Mouse (Mus musculus) testis, adult 2 months (tissue): ENCODE results near the gene 4933406M09Rik. TPM values are rescaled to one million over a fixed set of nuclear protein-coding genes. Genes with fewer than 3 reads are reported as not detected.
A peak's percentile ranks its signal among the peaks of the same experiment; 100 is the strongest.

Source experiments
- H3K27ac ChIP-seq: fragments of 200-500 bp; 2 replicates; pipeline ENCODE4 v1.5.1; 2012; ENCODE audit warnings: low read depth, low read length; ENCODE audit not compliant: control insufficient read depth, insufficient read depth
- H3K27me3 ChIP-seq: fragments of 200-500 bp; 2 replicates; pipeline ENCODE4 v1.6.1; 2012; ENCODE audit warnings: mild to moderate bottlenecking, low read length, moderate library complexity; ENCODE audit not compliant: control insufficient read depth, insufficient read depth
- H3K36me3 ChIP-seq: fragments of 200-500 bp; 2 replicates; pipeline ENCODE4 v1.6.1; 2012; ENCODE audit warnings: mild to moderate bottlenecking, low read length; ENCODE audit not compliant: control insufficient read depth, insufficient read depth
- H3K4me1 ChIP-seq: fragments of 200-500 bp; 2 replicates; pipeline ENCODE4 v1.6.1; 2012; ENCODE audit warnings: low read length; ENCODE audit not compliant: control insufficient read depth, insufficient read depth
- H3K4me3 ChIP-seq: fragments of 200-500 bp; 2 replicates; pipeline ENCODE4 v1.5.1; 2012; ENCODE audit warnings: low read depth, mild to moderate bottlenecking, low read length, moderate library complexity, mixed read lengths; ENCODE audit not compliant: control insufficient read depth
- CTCF ChIP-seq: fragments of 200-500 bp; IDR thresholded peaks from 2 replicates; pipeline ENCODE4 v1.5.1; 2012; ENCODE audit warnings: low read depth, mild to moderate bottlenecking, inconsistent platforms, low read length, moderate library complexity; ENCODE audit not compliant: control insufficient read depth, insufficient read depth, insufficient replicate concordance
- POLR2A ChIP-seq: fragments of 200-500 bp; IDR thresholded peaks from 2 replicates; pipeline ENCODE4 v1.6.1; 2012; ENCODE audit warnings: low read depth, mild to moderate bottlenecking, inconsistent platforms, low read length, moderate library complexity; ENCODE audit not compliant: control insufficient read depth
- polyA plus RNA-seq: library from polyadenylated mRNA; depleted of rRNA; stranded (reverse); fragments of >200 nt; gene quantifications from 2 replicates; pipeline ENCODE4 v1.2.3, GENCODE M21; 2012

4933406M09Rik gene
- polyA plus RNA-seq, 1 experiment = 57.0 TPM

DNA sequence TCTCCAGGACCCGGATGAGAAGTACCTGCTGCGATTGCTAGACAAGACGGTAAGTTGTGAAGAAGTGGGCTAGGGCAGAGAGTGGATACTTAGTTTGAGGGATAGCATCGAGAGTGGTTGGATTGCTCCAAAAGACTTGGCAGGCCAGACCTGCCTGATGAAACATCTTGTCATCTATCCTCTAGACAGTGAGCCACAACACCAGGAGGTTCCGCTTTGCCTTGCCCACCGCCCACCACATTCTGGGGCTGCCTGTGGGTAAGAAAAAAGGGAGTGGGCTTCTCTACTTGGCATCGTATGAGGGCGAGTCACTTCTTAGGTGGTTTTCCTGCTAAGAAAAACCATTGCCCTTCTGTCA lies 20.7 kb downstream of the 4933406M09Rik start:
- no peak; the same call in 1 of the 2 replicates for TF ChIP-seq POLR2A
- no peak for TF ChIP-seq CTCF
- Histone ChIP-seq H3K4me3 (peak overlapping the region; percentile 92), H3K4me1 (peaks cover 4% of the 10 kb centered on the region), H3K27ac (peak overlapping the region; percentile 69), H3K36me3 (no peaks in the 10 kb centered on the region), H3K27me3 (no peaks in the 10 kb centered on the region)

DNA sequence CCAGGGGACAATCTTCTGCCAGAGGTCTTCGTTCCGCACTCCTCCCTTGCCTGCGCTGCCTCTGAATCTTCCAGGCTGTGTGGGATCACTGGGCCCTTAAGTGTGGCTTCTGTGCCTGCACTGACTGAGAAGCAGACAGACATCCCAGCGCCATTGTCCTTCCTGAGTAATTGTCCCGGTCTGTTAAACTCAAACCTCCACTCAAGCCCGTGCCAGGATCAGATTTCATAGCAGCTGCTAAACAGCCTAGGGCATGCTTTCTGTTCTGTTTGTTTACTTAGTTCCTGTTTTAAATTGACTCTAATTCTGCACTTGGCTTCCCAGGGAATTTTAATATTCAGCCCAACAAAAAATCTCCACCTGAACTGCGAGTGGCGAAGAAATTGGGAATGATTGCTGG lies 22.3 kb downstream of the 4933406M09Rik start:
- H3K36me3 ChIP-seq = no peaks in the 10 kb centered on the region
- H3K27ac ChIP-seq = no peak overlapping the region
- peaks cover 4% of the 10 kb centered on the region for H3K4me1 ChIP-seq
- H3K4me3 ChIP-seq = no peak overlapping the region
- no peaks in the 10 kb centered on the region for H3K27me3 ChIP-seq
- TF ChIP-seq CTCF (no peak), POLR2A (no peak)

DNA sequence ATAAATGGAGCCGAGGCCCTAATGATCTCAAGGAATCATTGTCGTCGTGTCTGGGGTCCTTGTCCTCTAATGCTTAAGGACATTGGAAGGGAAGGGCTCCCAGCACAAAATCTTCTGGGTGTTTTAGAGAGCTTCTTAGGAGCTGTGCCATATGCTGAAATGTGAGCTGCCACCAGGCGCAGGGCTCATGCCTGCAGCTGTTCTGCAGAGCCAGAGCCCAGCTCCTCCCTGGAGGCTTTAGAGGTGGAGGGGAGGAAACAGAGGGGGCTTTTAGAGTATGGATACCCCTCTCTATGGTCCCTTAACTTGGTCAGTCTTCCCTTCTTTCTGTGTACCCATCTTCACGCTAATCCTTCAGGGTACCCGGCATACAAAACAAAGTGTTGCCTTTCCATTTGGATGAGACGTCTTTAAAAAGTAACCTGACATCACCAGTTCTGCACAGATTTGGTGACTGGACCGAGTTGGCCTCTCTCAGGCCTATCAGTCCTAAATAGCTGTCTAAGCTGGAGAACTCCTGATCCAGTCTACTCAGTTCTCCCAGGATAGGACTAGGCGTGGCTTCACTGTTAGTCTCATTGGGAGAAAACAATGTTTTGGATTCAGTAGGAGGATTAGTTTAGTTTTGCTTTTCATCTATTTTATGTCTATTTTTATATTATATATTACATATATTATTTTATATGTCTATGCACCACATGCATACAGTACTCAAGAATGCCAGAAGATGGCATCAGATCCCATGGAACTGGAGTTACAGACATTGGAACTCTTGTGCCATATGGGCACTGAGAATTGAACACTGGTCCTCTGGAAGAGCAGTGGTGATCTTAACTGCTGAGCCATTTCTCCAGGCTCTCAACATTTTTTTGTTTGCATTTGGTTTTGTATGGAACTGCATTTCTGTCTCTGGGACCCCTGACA lies 26.2 kb downstream of the 4933406M09Rik start:
- H3K4me3 ChIP-seq = no peak overlapping the region
- peaks cover 2% of the 10 kb centered on the region for H3K4me1 ChIP-seq
- TF ChIP-seq CTCF = no peak
- TF ChIP-seq POLR2A = no peak
- H3K36me3 ChIP-seq = no peaks in the 10 kb centered on the region
- H3K27me3 ChIP-seq = no peaks in the 10 kb centered on the region
- peak overlapping the region; percentile 45; the same call in 1 of the 2 replicates for H3K27ac ChIP-seq

DNA sequence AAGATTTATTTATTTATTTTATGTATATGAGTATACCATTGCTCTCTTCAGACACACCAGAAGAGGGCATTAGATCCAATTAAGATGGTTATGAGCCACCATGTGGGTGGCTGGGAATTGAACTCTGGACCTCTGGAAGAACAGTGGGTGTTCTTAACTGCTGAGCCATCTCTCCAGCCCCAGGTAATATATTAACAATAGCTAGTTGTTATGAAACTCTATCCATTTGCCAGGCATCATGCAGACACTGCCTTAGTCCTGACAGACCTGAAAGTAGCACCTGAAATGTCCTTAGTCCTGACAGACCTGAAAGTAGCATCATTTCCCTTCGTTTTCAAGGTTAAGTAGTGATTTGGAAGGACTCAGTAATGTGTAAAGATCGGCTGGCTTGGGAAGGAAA lies 28.3 kb downstream of the 4933406M09Rik start:
- Histone ChIP-seq H3K27me3 (no peaks in the 10 kb centered on the region), H3K36me3 (no peaks in the 10 kb centered on the region), H3K27ac (no peak overlapping the region), H3K4me3 (no peak overlapping the region), H3K4me1 (peaks cover 2% of the 10 kb centered on the region)
- TF ChIP-seq POLR2A (no peak), CTCF (no peak)

DNA sequence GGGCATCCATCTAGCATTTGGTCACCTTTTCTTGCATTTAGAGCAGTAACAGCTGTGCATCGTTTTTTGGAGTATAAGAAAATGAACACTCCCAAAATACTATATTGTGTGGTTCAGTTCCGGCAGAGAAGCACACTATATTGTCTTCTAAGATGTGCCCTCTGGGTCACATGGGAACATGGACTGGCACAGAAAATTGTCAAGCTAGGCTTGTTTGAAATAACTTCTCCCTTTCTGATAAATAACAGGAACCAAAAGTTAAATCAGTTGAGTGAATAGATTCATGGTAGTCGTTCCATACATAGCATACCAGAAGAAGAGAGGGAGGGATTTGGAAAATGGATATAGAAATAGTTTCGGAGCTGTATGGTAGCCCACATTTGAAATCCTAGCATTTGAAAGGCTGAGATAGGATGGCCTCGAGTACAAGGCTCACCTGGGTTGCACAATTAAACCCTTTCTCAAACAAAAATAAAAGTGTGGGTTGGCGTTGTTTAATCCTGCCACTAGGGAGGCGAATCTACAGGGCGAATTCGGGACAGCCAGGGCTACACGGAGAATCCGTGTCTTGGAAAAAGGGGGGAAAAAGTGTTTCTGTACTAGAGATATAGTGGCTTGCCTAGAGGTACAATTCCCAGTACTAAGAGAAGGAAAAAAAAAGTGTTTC lies 28.9 kb downstream of the 4933406M09Rik start:
- no peak for TF ChIP-seq CTCF
- no peak for TF ChIP-seq POLR2A
- Histone ChIP-seq H3K36me3 (no peaks in the 10 kb centered on the region), H3K4me1 (peaks cover 2% of the 10 kb centered on the region), H3K27ac (peak overlapping the region; percentile 85), H3K4me3 (peak overlapping the region; percentile 83), H3K27me3 (no peaks in the 10 kb centered on the region)

DNA sequence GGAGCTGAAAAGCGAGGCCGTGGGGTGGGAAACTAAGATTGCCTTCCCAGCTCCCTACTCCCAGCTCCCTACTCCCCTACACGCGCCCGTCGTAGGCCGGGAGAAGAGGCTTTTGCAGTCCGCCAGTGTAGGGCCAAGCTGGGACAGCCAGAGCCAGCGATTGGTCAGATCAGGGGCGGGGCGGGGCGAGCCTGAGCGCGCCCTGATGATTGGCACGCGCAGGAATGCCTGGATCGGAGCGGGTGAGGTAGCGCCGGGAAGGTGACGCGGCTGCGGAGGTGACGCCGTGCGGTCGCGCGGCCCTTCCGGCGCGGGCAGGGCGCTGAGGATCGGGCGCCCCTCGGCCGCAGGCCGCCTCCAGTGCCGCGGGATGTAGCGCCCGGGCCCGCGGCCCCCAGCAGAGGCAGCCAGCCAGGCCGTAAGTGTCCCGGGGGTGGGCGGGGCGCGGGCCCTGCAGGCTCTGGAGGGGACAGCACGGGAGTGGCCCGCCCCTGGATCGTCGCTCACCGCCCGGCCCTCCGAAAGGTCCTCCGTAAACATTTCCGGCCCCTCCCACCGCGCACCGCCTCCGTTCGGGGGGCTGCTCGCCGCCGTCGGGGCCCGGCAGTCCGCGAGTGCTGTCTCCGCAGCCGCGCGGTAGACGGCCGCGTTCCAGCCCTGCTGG lies 29.6 kb downstream of the 4933406M09Rik start, which contains the start of gene Adipor1:
TSS of gene Adipor1 (plus strand) at position 211 of the 664 bp plus-strand sequence.
- peak within 1 kb of the TSS; percentile 85 for H3K27ac ChIP-seq
- peak; percentile 73 for TF ChIP-seq POLR2A
- no peak for TF ChIP-seq CTCF
- H3K4me1 ChIP-seq = peaks cover 2% of the 10 kb centered on the region
- peak within 1 kb of the TSS; percentile 83 for H3K4me3 ChIP-seq
- H3K27me3 ChIP-seq = no peaks in the 10 kb centered on the region
- H3K36me3 ChIP-seq = no peaks in the 10 kb centered on the region

DNA sequence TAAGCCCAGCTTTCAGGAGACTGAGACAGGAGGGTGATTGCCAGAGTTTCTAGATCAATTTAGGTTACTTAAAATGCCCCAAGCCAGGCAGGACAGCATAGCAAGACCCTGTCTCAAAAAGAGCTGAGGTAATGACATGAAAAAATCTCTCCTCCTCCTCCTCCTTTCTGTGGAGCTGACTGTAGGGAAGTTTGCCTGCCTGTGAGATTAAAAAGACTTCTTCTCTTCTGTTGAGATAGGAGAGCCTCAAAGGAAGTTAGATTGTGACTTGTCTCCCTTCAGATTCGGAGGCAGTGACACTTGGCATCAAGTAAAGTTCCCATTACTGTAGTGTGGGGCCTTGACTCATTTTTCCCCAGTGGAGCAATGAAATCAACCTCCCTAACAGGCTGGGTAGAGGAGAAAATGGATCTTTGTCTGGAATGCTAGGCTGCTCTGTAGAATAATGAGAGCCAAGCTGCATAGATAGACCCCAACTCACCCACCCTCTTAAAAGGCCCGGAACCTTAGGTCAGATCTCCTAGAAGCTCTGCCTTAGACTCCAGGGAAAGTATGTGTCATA lies 32.8 kb downstream of the 4933406M09Rik start:
- Histone ChIP-seq H3K4me3 (no peak overlapping the region), H3K27ac (no peak overlapping the region), H3K36me3 (no peaks in the 10 kb centered on the region; the same call in 1 of the 2 replicates), H3K4me1 (peaks cover 3% of the 10 kb centered on the region; the same call in 1 of the 2 replicates), H3K27me3 (no peaks in the 10 kb centered on the region)
- no peak for TF ChIP-seq CTCF
